Mouse (Mus musculus) MEL (cell line): ENCODE results near the gene Ercc6l2. TPM values are rescaled to one million over a fixed set of nuclear protein-coding genes. Genes with fewer than 3 reads are reported as not detected.

ENCODE experiments used
- DNase-seq: peaks from one replicate; pipeline ENCODE4 v3.0.0; 2011; ENCODE audit warnings: low read depth, low spot score
- H3K27ac ChIP-seq: 2 replicates; pipeline ENCODE4 v1.5.1; 2012; ENCODE audit warnings: low read depth, mild to moderate bottlenecking, control low read depth, low read length, moderate library complexity; ENCODE audit not compliant: control insufficient read depth
- H3K27me3 ChIP-seq, 2 experiments: fragments of 150-350 bp in 1 of 2; sonication (generic) in 1 of 2; 2 replicates each; pipeline ENCODE4 v1.6.1; 2012; ENCODE audit warnings: low read length in 2 of 2, mild to moderate bottlenecking in 2 of 2, improper control_type of control experiment in 1 of 2, moderate library complexity in 1 of 2; ENCODE audit not compliant: insufficient read depth in 2 of 2, control insufficient read depth in 1 of 2
- H3K36me3 ChIP-seq, 2 experiments: 2 replicates each; pipeline ENCODE4 v1.6.1; 2012 to 2014; ENCODE audit warnings: low read length in 2 of 2, improper control_type of control experiment in 1 of 2, inconsistent platforms in 1 of 2, mild to moderate bottlenecking in 1 of 2; ENCODE audit not compliant: insufficient read depth in 2 of 2, control insufficient read depth in 1 of 2
- H3K4me1 ChIP-seq, 2 experiments: fragments of 150-350 bp in 1 of 2; sonication (generic) in 1 of 2; 2 replicates each; pipeline ENCODE4 v1.6.1; 2012; ENCODE audit warnings: low read length in 2 of 2, improper control_type of control experiment in 1 of 2, mild to moderate bottlenecking in 1 of 2; ENCODE audit not compliant: insufficient read depth in 2 of 2, control insufficient read depth in 1 of 2
- H3K4me3 ChIP-seq, 2 experiments: fragments of 150-350 bp in 1 of 2; sonication (generic) in 1 of 2; 2 replicates each; pipeline ENCODE4 v1.5.1; 2012; ENCODE audit warnings: low read depth in 2 of 2, low read length in 2 of 2, mild to moderate bottlenecking in 2 of 2, moderate library complexity in 2 of 2, control low read depth in 1 of 2, improper control_type of control experiment in 1 of 2; ENCODE audit not compliant: control insufficient read depth in 1 of 2, insufficient read depth in 1 of 2
- H3K79me2 ChIP-seq: 2 replicates; pipeline ENCODE4 v1.6.1; 2012; ENCODE audit warnings: mild to moderate bottlenecking, low read length, moderate library complexity; ENCODE audit not compliant: control insufficient read depth, poor library complexity, insufficient read depth
- H3K9ac ChIP-seq: 2 replicates; pipeline ENCODE4 v1.6.1; 2012; ENCODE audit warnings: low read depth, mild to moderate bottlenecking, control low read depth, low read length, moderate library complexity; ENCODE audit not compliant: control insufficient read depth, poor library complexity, severe bottlenecking
- H3K9me3 ChIP-seq: fragments of 150-350 bp; sonication (generic); replicated peaks from 2 replicates; pipeline ENCODE4 v1.6.1; 2012; ENCODE audit warnings: mild to moderate bottlenecking, low read length, improper control_type of control experiment, moderate library complexity; ENCODE audit not compliant: insufficient read depth
- BHLHE40 ChIP-seq: IDR thresholded peaks from 2 replicates; pipeline ENCODE4 v1.6.1; 2012; ENCODE audit warnings: low read depth, mild to moderate bottlenecking, inconsistent platforms, low read length, improper control_type of control experiment, borderline replicate concordance
- CHD1 ChIP-seq: IDR thresholded peaks from 2 replicates; pipeline ENCODE4 v1.6.1; 2012; ENCODE audit warnings: low read depth, mild to moderate bottlenecking, inconsistent platforms, low read length, improper control_type of control experiment
- E2F4 ChIP-seq: IDR thresholded peaks from 2 replicates; pipeline ENCODE4 v1.6.1; 2011; ENCODE audit warnings: low read depth, low read length, improper control_type of control experiment, borderline replicate concordance
- EP300 ChIP-seq, 2 experiments: IDR thresholded peaks; 2 replicates each; pipeline ENCODE4 v1.6.1; 2011; ENCODE audit warnings: improper control_type of control experiment in 2 of 2, low read length in 2 of 2, low read depth in 1 of 2, mild to moderate bottlenecking in 1 of 2
- ETS1 ChIP-seq: IDR thresholded peaks from 2 replicates; pipeline ENCODE4 v1.6.1; 2012; ENCODE audit warnings: low read depth, mild to moderate bottlenecking, inconsistent platforms, low read length, improper control_type of control experiment, moderate library complexity
- GABPA ChIP-seq: IDR thresholded peaks from 2 replicates; pipeline ENCODE4 v1.6.1; 2012; ENCODE audit warnings: low read depth, mild to moderate bottlenecking, inconsistent platforms, low read length, improper control_type of control experiment, moderate library complexity
- GATA1 ChIP-seq: IDR thresholded peaks from 2 replicates; pipeline ENCODE4 v1.6.1; 2011; ENCODE audit warnings: low read depth, low read length, improper control_type of control experiment
- JUND ChIP-seq: IDR thresholded peaks from 2 replicates; pipeline ENCODE4 v1.6.1; 2011; ENCODE audit warnings: low read depth, mild to moderate bottlenecking, improper control_type of control experiment, low read length
- MAFK ChIP-seq: IDR thresholded peaks from 2 replicates; pipeline ENCODE4 v1.6.1; 2011; ENCODE audit warnings: low read depth, mild to moderate bottlenecking, low read length, improper control_type of control experiment, borderline replicate concordance
- MEF2A ChIP-seq: IDR thresholded peaks from 2 replicates; pipeline ENCODE4 v1.6.1; 2014; ENCODE audit warnings: low read depth, mild to moderate bottlenecking, inconsistent platforms, low read length, improper control_type of control experiment; ENCODE audit not compliant: poor library complexity, insufficient replicate concordance, severe bottlenecking; ENCODE audit errors: extremely low read depth
- MYB ChIP-seq: IDR thresholded peaks from 2 replicates; pipeline ENCODE4 v1.6.1; 2011; ENCODE audit warnings: mild to moderate bottlenecking, low read depth, low read length, improper control_type of control experiment
- POLR2A ChIP-seq, 2 experiments: IDR thresholded peaks; 2 replicates each; pipeline ENCODE4 v1.6.1; 2011 to 2012; ENCODE audit warnings: low read length in 2 of 2, mild to moderate bottlenecking in 2 of 2, control low read depth in 1 of 2, improper control_type of control experiment in 1 of 2, low read depth in 1 of 2, moderate library complexity in 1 of 2; ENCODE audit not compliant: control insufficient read depth in 1 of 2, insufficient read depth in 1 of 2, poor library complexity in 1 of 2
- POLR2AphosphoS2 ChIP-seq: IDR thresholded peaks from 2 replicates; pipeline ENCODE4 v1.6.1; 2011; ENCODE audit warnings: low read length, improper control_type of control experiment
- RCOR1 ChIP-seq: IDR thresholded peaks from 2 replicates; pipeline ENCODE4 v1.6.1; 2012; ENCODE audit warnings: low read depth, mild to moderate bottlenecking, inconsistent platforms, low read length, improper control_type of control experiment
- SIN3A ChIP-seq: IDR thresholded peaks from 2 replicates; pipeline ENCODE4 v1.6.1; 2012; ENCODE audit warnings: low read length, improper control_type of control experiment, inconsistent platforms
- SMC3 ChIP-seq: IDR thresholded peaks from 2 replicates; pipeline ENCODE4 v1.6.1; 2011; ENCODE audit warnings: low read depth, low read length, improper control_type of control experiment
- TAL1 ChIP-seq: IDR thresholded peaks from 2 replicates; pipeline ENCODE4 v1.6.1; 2012; ENCODE audit warnings: mild to moderate bottlenecking, inconsistent platforms, low read length, moderate library complexity, mixed read lengths
- TBP ChIP-seq: IDR thresholded peaks from 2 replicates; pipeline ENCODE4 v1.8.0; 2011; ENCODE audit warnings: low read depth, low read length, improper control_type of control experiment
- TCF12 ChIP-seq: IDR thresholded peaks from 2 replicates; pipeline ENCODE4 v1.6.1; 2014; ENCODE audit warnings: low read depth, mild to moderate bottlenecking, inconsistent platforms, low read length, improper control_type of control experiment, moderate library complexity
- UBTF ChIP-seq: IDR thresholded peaks from 2 replicates; pipeline ENCODE4 v1.6.1; 2012; ENCODE audit warnings: low read depth, mild to moderate bottlenecking, inconsistent platforms, low read length, improper control_type of control experiment, moderate library complexity, borderline replicate concordance; ENCODE audit not compliant: insufficient read depth
- ZC3H11A ChIP-seq: IDR thresholded peaks from 2 replicates; pipeline ENCODE4 v1.6.1; 2012; ENCODE audit warnings: low read depth, mild to moderate bottlenecking, inconsistent platforms, low read length, improper control_type of control experiment
- ZKSCAN1 ChIP-seq: IDR thresholded peaks from 2 replicates; pipeline ENCODE4 v1.6.1; 2012; ENCODE audit warnings: low read depth, mild to moderate bottlenecking, inconsistent platforms, low read length, improper control_type of control experiment, moderate library complexity
- ZNF384 ChIP-seq: IDR thresholded peaks from 2 replicates; pipeline ENCODE4 v1.6.1; 2012; ENCODE audit warnings: low read depth, mild to moderate bottlenecking, inconsistent platforms, low read length, improper control_type of control experiment
- polyA plus RNA-seq, 2 experiments: library from polyadenylated mRNA; stranded (reverse) in 1 of 2; unstranded in 1 of 2; fragments of >175 nt in 1 of 2; fragments of >200 nt in 1 of 2; gene quantifications; 2 replicates each; pipeline versions ENCODE4 v1.2.1 to v1.2.4; 2012; ENCODE audit warnings: low replicate concordance in 2 of 2, low read depth in 1 of 2; ENCODE audit not compliant: insufficient read length in 2 of 2, insufficient read depth in 1 of 2, missing spikeins in 1 of 2
- total RNA-seq: library from RNA; depleted of rRNA; stranded (reverse); fragments of 300-350 nt; gene quantifications from 2 replicates; pipeline ENCODE4 v1.2.3, GENCODE M21; 2012

The Ercc6l2 gene
- total and polyA plus RNA-seq, 3 experiments: 15.6 to 61.7 (median 19.4) TPM

GRCm38 (mm10) chr13:63850308-63851011, 35.4 kb downstream of the Ercc6l2 start:
- H3K27ac ChIP-seq: no peak overlapping the region
- no peaks in the 10 kb centered on the region for H3K9me3 ChIP-seq
- peak overlapping the region; percentile 6 to 67; a peak in 2 of 4 replicates for H3K4me3 ChIP-seq
- peak overlapping the region; percentile 30; the same call in 1 of the 2 replicates for H3K9ac ChIP-seq
- no peaks in the 10 kb centered on the region for H3K79me2 ChIP-seq
- H3K36me3 ChIP-seq: peaks cover 11 to 16% of the 10 kb centered on the region in 2 experiments
- DNase-seq: peak; percentile 43
- H3K27me3 ChIP-seq: no peaks in the 10 kb centered on the region
- TF ChIP-seq EP300 (IDR thresholded peaks at IDR 0.05; ENCODE audit: low read depth in 1 of 2, low read length in 2 of 2) (peak; percentile 64 to 71; a peak in 3 of 4 replicates), TCF12 (peak; percentile 89), TAL1 (peak; percentile 63), ETS1 (peak; percentile 49), GATA1 (peak; percentile 64), SIN3A (no peak)
- peaks cover 0 to 5% of the 10 kb centered on the region in 2 experiments; a peak in 3 of 4 replicates for H3K4me1 ChIP-seq

- TF ChIP-seq ZKSCAN1: no peak
- TF ChIP-seq ZNF384: peak; percentile 59
- peak; percentile 97 for TF ChIP-seq TCF12
- TF ChIP-seq MEF2A: peak; percentile 63; the same call in 1 of the 2 replicates
- TF ChIP-seq UBTF: no peak
- TF ChIP-seq EP300 (IDR thresholded peaks at IDR 0.05; ENCODE audit: low read depth in 1 of 2, low read length in 2 of 2): peak; percentile 92 to 95
- 0 out of 2 replicates have a peak, but pooled peaks have one; percentile 41 for TF ChIP-seq JUND
- TF ChIP-seq POLR2AphosphoS2: no peak
- TF ChIP-seq GATA1: peak; percentile 96
- TF ChIP-seq E2F4: no peak
- peak; percentile 75 for TF ChIP-seq TAL1
- no peak for TF ChIP-seq SMC3
- TF ChIP-seq POLR2A (IDR thresholded peaks at IDR 0.05; ENCODE audit: control insufficient read depth in 1 of 2, insufficient read depth in 1 of 2, low read depth in 1 of 2, low read length in 2 of 2, poor library complexity in 1 of 2): no peak
- 0 out of 2 replicates have a peak, but pooled peaks have one; percentile 5 for TF ChIP-seq GABPA
- TF ChIP-seq BHLHE40: peak; percentile 40; the same call in 1 of the 2 replicates
- TF ChIP-seq MYB: peak; percentile 70; the same call in 1 of the 2 replicates
- TF ChIP-seq RCOR1: peak; percentile 73
- TF ChIP-seq MAFK: peak; percentile 69; the same call in 1 of the 2 replicates
- peak; percentile 73 for TF ChIP-seq SIN3A
- TF ChIP-seq CHD1: no peak
- TF ChIP-seq ETS1: peak; percentile 86
- 0 out of 2 replicates have a peak, but pooled peaks have one; percentile 3 for TF ChIP-seq ZC3H11A
- TF ChIP-seq TBP: no peak
- TF ChIP-seq, all 39 proteins: peak for 15
- Histone ChIP-seq H3K4me1 (peaks cover 19 to 24% of the 10 kb centered on the region in 2 experiments), H3K27me3 (no peaks in the 10 kb centered on the region), H3K4me3 (no peak overlapping the region), H3K79me2 (no peaks in the 10 kb centered on the region), H3K36me3 (peaks cover 11 to 30% of the 10 kb centered on the region in 2 experiments), H3K9ac (no peak overlapping the region), H3K9me3 (no peaks in the 10 kb centered on the region), H3K27ac (peak overlapping the region; percentile 77)
- DNase-seq: peak; percentile 47
Measured at GRCm38 (mm10) chr13:63872585-63873282, 57.7 kb downstream of the Ercc6l2 start.
